Mouse (Mus musculus): ENCODE measurements at regions not wholly inside any gene's neighbourhood (a gene's known extent, or its start where the extent isn't known, plus 50 kb on each side); places are given as distances from the start of the nearest gene placed in this dataset.

DNA sequence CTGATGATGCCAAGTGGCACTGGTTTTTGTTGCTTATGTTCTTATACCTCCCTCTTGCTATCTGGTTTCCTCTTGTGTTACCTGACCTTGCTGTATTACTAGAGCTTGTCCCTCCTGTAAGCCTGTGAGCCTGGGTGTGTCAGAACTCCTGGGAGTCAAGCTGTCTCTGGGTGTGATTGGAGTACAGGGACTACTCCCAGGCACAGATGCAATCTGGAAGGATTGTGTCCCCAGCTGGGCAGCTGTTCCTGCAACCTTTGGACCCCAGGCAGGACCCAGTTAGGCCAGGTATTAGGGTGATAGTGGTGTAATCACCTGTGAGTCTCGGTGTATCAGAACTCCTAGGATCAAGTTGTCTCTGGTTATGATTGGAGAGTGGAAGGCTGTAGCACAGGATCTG, 97.4 kb upstream of the Dock11 start:
- in situ Hi-C loops (cut with MboI; ENCODE audit: low pct_unique_long_range_greater_than_20kb in 1 of 2, low sequenced_read_pairs in 2 of 2, unreplicated experiment in 1 of 2) = no loop called here

DNA sequence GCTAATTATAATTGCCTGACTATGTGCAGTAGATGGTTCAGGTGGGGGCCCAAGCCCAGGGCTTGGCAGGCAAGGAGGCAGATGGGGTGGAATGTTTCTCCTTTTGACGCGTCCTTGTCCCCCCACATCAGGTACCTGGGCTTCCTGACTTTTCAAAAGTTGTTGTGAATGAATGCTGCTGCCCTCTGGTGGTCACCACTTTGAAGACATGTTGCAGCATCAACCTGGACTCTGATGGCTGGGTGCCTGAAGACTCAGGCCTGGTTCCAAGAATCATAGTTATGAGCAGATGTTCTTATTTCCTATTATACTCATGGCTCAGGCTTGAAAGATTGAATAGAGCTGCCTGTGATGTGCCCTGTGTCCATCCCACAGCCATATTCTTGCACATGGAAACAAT, 75.4 kb upstream of the Dock11 start:
- in situ Hi-C loops (cut with MboI; ENCODE audit: low pct_unique_long_range_greater_than_20kb in 1 of 2, low sequenced_read_pairs in 2 of 2, unreplicated experiment in 1 of 2) = no loop called here

DNA sequence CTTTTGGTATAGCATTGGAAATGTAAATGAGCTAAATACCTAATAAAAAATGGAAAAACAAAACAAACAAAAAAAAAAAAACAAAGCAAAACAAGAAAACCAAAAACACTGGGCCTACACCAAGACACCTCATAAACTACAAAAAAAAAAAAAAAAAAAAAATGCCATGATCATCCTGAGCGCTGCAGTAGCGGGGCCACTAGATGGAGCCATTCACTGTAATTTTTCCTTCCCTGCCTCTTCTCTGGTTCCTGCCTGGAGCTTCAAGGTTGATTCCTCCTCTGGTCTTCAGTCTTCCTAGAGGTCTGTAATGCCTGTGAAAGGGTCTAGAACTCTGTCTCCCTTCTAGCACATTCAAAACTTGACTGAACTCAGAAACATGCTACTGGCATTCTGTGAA, 54.2 kb upstream of the Dock11 start:
- in situ Hi-C loops (cut with MboI; ENCODE audit: low pct_unique_long_range_greater_than_20kb in 1 of 2, low sequenced_read_pairs in 2 of 2, unreplicated experiment in 1 of 2) = loop anchor here (10.0 to 25.0 kb wide), 4 partner anchors 160 to 553 kb away; partner anchors contain the start of gene Zcchc12 (in 1 of the 2)

DNA sequence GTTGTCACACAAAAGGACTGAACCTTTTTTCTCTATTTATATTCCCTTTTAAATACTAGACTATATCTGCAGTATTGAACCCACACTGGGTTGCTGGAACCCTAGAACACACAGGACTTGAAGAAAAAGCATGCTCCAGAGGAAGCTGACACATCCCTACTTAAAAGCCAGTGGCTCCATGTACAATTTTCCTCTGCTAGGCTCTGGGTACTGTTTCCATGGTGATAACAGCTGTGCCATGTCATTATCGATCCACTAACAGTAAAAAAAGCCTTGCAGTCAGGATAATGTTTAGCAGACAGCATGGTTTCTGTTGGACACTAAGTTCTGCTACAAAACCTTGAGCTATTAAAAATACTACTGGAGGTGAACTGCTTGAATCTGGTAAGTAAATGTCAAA, 50.6 kb upstream of the Dock11 start:
- in situ Hi-C loops (cut with MboI; ENCODE audit: low pct_unique_long_range_greater_than_20kb in 1 of 2, low sequenced_read_pairs in 2 of 2, unreplicated experiment in 1 of 2) = loop anchor here (10.0 to 25.0 kb wide), 4 partner anchors 157 to 549 kb away; partner anchors contain the start of gene Zcchc12 (in 1 of the 2)

Data from mouse embryonic stem cell (cell line).